Mouse (Mus musculus) limb, embryonic 13.5 days (tissue): ENCODE data around the gene Col4a1. TPM values are rescaled to one million over a fixed set of nuclear protein-coding genes. Genes with fewer than 3 reads are reported as not detected.

Experiments
- ATAC-seq: fragments of 200-750 bp; cut with Nextera tagmentation; 2 replicates; pipeline ENCODE4 v1.8.0; 2017; ENCODE audit warnings: low read depth, moderate number of reproducible peaks, moderate TSS enrichment; ENCODE audit not compliant: low FRiP score
- H3K27ac ChIP-seq: fragments of 300-500 bp; sonication (generic); 2 replicates; pipeline ENCODE4 v1.5.1; 2015; ENCODE audit warnings: inconsistent platforms, mild to moderate bottlenecking, moderate library complexity
- H3K27me3 ChIP-seq: fragments of 300-500 bp; sonication (generic); 2 replicates; pipeline ENCODE4 v1.6.1; 2015; ENCODE audit warnings: mild to moderate bottlenecking, inconsistent platforms
- H3K36me3 ChIP-seq: fragments of 300-500 bp; sonication (generic); 2 replicates; pipeline ENCODE4 v1.6.1; 2015; ENCODE audit warnings: inconsistent platforms, mild to moderate bottlenecking, moderate library complexity
- H3K4me1 ChIP-seq: fragments of 300-500 bp; sonication (generic); 2 replicates; pipeline ENCODE4 v1.6.1; 2015; ENCODE audit warnings: inconsistent platforms
- H3K4me2 ChIP-seq: fragments of 300-500 bp; sonication (generic); replicated peaks from 2 replicates; pipeline ENCODE4 v1.6.1; 2015; ENCODE audit warnings: inconsistent platforms, mild to moderate bottlenecking, moderate library complexity
- H3K4me3 ChIP-seq: fragments of 300-500 bp; sonication (generic); 2 replicates; pipeline ENCODE4 v1.5.1; 2015; ENCODE audit warnings: moderate library complexity, mild to moderate bottlenecking, inconsistent platforms
- H3K9ac ChIP-seq: fragments of 300-500 bp; sonication (generic); 2 replicates; pipeline ENCODE4 v1.6.1; 2015; ENCODE audit warnings: mild to moderate bottlenecking, inconsistent platforms
- H3K9me3 ChIP-seq: fragments of 300-500 bp; sonication (generic); 2 replicates; pipeline ENCODE4 v1.6.1; 2016; ENCODE audit warnings: inconsistent platforms
- WGBS: fragments of 180-500 bp; shearing (Covaris S2); methylation state at CpG from one replicate; pipeline ENCODE4 v1.1.7; 2015; 5-methylcytosine and 5-hydroxymethylcytosine counted together
- polyA plus RNA-seq: library from polyadenylated mRNA; unstranded; fragments of >200 nt; fragmentation: Nextera tagmentation; extraction: Ambion mirVana; gene quantifications from 2 replicates; pipeline ENCODE4 v1.2.1, GENCODE M21; 2015

The Col4a1 gene
- polyA plus RNA-seq, 1 experiment from 2014 or later, result 115 TPM

DNA sequence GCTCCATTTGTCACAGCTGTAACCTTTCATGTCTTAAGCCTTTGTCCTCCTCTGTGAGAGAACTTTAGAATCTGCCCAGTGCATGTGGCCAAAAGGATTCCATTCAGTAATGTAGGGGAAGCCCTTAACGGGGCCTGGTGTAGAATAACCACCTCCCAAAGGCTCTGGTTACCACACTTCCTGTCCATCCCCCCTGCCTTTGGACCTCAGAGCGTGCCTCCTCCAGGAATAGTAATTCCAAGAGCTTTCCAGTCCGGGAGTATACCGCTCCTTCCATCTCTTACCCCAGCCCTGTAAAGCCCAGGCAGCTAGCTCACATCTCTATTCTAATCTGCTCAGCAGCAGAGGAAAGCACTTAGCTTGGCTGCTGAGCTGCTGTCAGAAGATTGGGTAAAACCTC lies 14.7 kb upstream of the Col4a1 start:
- WGBS, result 28% methylated on average over 4 of the region's 4 CpGs
- peak; percentile 82 for ATAC-seq
- Histone ChIP-seq H3K36me3 (no peaks in the 10 kb centered on the region), H3K4me3 (no peak overlapping the region), H3K27me3 (no peaks in the 10 kb centered on the region), H3K9ac (no peak overlapping the region), H3K27ac (peak overlapping the region; percentile 52; the same call in 1 of the 2 replicates), H3K4me1 (peaks cover 32% of the 10 kb centered on the region), H3K9me3 (no peaks in the 10 kb centered on the region), H3K4me2 (no peak overlapping the region)

DNA sequence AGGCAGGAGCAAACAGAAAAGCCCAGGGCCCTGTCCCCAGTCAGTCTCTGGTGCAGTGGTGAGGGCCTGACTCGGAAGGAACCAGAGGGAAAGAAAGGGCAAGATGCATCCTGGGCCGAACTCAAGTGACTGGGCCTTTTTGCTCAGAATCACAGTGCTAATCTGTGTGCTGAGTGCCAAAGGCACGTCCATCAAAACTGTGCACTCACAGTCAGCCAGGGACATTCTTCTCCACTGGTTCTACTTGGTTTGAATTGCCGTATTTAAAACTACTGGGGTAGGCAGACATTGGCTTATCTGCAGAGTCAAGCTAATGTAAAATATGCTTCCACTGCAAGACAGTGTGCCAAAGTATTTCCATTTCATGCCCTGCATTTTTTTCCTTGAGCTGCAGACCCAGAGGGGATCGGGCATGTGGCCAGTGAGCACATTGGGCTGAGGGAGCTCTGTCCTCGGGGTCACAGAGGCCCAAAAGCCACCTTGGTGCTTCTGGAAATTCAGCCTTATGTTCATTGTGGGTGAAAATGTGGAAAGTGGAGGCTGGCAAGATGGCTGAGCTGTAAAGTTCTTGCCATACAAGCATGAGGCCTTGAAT lies 12.3 kb upstream of the Col4a1 start:
- no peaks in the 10 kb centered on the region for H3K9me3 ChIP-seq
- no peak overlapping the region for H3K4me2 ChIP-seq
- H3K4me3 ChIP-seq, result no peak overlapping the region
- peaks cover 32% of the 10 kb centered on the region for H3K4me1 ChIP-seq
- H3K27ac ChIP-seq, result no peak overlapping the region
- H3K36me3 ChIP-seq, result no peaks in the 10 kb centered on the region
- ATAC-seq, result no peak
- 82% methylated on average over 6 of the region's 6 CpGs for WGBS
- no peak overlapping the region for H3K9ac ChIP-seq
- no peaks in the 10 kb centered on the region for H3K27me3 ChIP-seq

DNA sequence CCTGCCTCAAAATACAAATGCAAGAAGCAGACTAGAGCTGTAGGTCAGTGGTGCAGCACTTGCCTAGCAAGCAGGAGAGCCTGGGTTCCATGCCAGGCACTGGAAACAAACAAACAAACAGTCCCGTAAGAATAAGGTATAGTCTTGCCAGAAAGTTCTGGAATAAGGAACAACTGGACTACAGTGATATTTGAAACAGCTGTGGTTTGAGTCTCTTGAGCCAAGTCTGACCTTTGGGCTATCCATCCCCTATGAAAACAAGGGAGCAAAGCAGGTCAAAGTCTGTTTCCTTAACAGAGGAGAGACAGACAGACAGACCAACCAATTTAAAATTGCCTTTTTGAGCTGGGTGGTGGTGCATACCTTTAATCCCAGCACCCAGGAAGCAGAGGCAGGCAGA lies 11.1 kb upstream of the Col4a1 start:
- no peak overlapping the region for H3K9ac ChIP-seq
- no peak overlapping the region for H3K4me3 ChIP-seq
- H3K4me1 ChIP-seq, result peaks cover 32% of the 10 kb centered on the region
- no peak for ATAC-seq
- no peaks in the 10 kb centered on the region for H3K9me3 ChIP-seq
- no peaks in the 10 kb centered on the region; the same call in 1 of the 2 replicates for H3K36me3 ChIP-seq
- H3K27ac ChIP-seq, result no peak overlapping the region
- WGBS, result 79% methylated on average over 1 of the region's 1 CpGs
- H3K27me3 ChIP-seq, result no peaks in the 10 kb centered on the region
- H3K4me2 ChIP-seq, result no peak overlapping the region

DNA sequence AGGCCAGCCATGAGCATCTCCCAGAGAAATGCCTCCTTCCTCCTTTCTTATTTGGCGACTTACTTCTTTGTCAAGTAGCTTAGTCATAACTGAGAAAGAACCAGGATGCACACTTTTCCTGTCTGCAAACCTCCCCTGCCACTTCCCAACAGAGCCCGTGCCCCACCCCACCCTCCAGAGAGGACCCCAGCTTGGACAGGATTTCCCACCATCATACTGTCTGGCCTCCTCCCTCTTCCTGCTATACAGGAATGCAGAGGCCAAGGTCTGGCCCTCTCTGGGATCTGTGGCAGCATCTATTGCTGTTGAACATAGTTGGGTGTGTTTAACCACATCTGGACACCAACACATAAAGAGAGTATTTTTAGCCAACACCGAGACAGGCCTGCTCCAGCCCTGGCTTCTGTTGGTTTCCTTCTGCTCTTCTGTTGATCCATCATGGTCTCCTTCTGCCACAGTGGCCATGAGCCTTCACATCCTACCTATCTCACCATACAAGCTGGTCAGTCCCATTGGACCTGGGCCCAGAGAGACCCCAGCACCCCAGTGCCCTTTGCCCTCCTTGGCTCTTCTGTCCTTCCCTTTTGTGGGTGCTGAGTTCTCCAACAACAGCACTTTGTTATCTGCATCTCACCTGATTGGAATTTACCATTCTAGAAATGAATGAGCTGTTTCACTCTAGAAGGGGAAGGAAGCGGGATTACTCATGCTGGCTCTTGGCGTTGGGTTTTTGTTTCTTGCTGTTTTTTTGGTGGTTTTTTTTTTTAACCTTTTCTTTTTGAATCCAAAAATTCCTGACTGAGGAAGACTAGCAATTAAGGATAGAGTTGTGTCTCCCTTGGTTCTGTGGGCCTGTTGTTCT lies 10.3 kb upstream of the Col4a1 start:
- H3K9ac ChIP-seq, result no peak overlapping the region
- H3K27me3 ChIP-seq, result no peaks in the 10 kb centered on the region
- H3K27ac ChIP-seq, result no peak overlapping the region
- ATAC-seq, result no peak
- no peaks in the 10 kb centered on the region for H3K9me3 ChIP-seq
- H3K4me3 ChIP-seq, result no peak overlapping the region
- no peak overlapping the region for H3K4me2 ChIP-seq
- WGBS, result 83% methylated on average over 5 of the region's 5 CpGs
- H3K4me1 ChIP-seq, result peaks cover 28% of the 10 kb centered on the region
- no peaks in the 10 kb centered on the region; the same call in none of the 2 replicates for H3K36me3 ChIP-seq

DNA sequence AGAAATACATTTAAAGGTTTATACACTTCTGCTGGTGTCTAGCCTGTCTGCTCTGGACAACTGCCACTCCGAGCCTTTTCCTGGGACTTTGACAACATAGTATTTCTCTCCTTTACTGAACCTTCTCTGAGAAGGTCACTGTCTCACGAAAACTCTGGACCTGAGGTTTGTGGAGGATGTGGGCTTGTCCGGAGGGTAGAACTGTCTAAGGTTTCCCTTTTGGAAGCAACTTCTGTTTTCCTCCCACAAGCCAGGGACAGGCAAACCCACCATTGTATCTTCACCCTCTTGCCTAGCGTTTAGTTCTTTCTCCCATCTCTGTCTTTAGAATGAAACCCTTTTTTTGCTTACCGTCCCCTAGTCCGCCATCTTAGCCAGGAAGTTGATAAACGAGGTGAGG lies 9.2 kb upstream of the Col4a1 start:
- no peak for ATAC-seq
- peaks cover 2% of the 10 kb centered on the region for H3K36me3 ChIP-seq
- H3K4me3 ChIP-seq, result no peak overlapping the region
- no peak overlapping the region; the same call in 1 of the 2 replicates for H3K27ac ChIP-seq
- H3K9ac ChIP-seq, result no peak overlapping the region
- WGBS, result 92% methylated on average over 7 of the region's 7 CpGs
- peaks cover 17% of the 10 kb centered on the region for H3K4me1 ChIP-seq
- no peaks in the 10 kb centered on the region for H3K27me3 ChIP-seq
- no peak overlapping the region for H3K4me2 ChIP-seq
- H3K9me3 ChIP-seq, result no peaks in the 10 kb centered on the region

DNA sequence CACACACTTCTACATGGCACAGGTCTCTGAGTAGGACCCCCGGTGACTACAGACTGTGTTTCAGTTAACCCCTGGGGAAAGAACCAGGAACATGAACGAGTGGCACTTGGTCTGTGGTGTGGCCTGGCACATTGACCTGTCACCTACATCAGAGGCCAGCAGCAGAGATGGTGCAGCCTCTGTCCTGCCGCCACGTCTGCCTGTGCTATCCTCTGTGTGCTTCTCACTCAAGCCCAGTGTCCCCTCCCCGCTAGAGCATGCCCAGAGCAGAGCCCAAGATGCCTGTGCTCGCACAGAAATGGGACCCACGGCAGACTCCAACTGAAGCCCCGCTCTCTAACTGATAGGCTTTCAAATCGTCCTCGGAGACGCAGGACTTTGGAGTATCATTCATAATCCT lies 6.8 kb upstream of the Col4a1 start:
- H3K9me3 ChIP-seq, result no peaks in the 10 kb centered on the region
- no peak overlapping the region for H3K27ac ChIP-seq
- H3K36me3 ChIP-seq, result peaks cover 3% of the 10 kb centered on the region
- H3K27me3 ChIP-seq, result no peaks in the 10 kb centered on the region
- H3K4me1 ChIP-seq, result peaks cover 5% of the 10 kb centered on the region; the same call in 1 of the 2 replicates
- WGBS, result 90% methylated on average over 11 of the region's 11 CpGs
- H3K4me3 ChIP-seq, result no peak overlapping the region
- H3K4me2 ChIP-seq, result no peak overlapping the region
- ATAC-seq, result no peak
- H3K9ac ChIP-seq, result no peak overlapping the region

DNA sequence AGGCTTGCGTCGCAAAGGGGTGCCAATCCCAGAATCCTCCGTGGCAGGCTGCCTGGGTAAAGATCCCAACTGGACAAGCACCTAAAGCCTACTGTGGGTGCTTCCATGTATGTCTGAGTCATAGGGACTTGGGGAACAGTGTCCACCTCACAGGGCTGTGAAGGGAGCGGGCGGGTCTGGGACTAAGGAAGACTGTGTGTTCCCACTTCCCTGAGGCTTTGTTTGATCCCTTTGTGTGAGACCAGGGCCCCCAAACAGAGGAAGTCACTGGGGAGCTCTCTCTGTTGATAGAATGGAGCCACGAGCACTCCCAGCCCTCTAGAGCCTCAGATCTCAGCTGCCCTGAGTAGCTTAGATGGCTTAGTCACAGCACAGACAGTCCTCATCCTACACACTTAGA lies 3.5 kb upstream of the Col4a1 start:
- 86% methylated on average over 6 of the region's 6 CpGs for WGBS
- Histone ChIP-seq H3K4me1 (peaks cover 27% of the 10 kb centered on the region), H3K27me3 (0 out of 2 replicates have a peak, but pooled peaks cover 2% of the 10 kb centered on the region), H3K9me3 (no peaks in the 10 kb centered on the region), H3K36me3 (peaks cover 3% of the 10 kb centered on the region), H3K4me3 (no peak overlapping the region), H3K27ac (no peak overlapping the region), H3K4me2 (no peak overlapping the region), H3K9ac (no peak overlapping the region)
- ATAC-seq, result no peak

DNA sequence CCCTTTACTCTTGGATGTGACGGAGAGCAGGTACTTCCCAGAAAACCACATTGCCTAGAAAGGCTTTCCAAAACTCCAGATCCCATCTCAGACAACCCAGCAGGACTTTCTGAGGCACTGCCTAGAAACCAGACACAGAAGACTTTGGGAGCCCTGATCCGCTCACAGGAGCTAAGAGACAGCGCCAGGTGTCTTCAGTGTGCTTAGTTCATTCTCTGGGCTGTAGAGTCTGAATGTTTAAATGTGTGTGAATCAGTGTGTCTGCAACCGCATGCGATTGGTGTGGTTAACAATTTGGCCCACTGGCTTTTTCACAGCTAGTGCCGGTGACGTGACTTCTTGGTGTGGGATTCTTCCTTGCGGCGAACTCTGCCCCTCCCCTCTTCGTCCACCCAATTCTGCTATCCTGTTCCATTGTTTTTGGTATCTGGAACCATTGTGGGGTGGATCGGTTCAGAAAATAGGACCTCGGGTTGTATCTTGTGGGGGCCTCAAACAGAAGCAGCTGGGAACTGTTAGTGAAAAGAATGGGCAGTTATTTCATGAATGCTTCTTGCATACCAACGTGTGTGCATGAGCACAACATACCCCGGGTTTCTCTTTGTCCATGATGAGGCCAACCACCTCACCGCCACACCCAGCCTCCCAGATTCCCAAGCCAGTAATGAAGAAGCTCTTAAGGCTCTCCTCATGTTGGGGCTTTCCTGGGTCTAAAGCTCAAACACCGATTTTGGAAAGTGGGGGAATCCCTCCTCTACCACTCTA lies 2.7 kb upstream of the Col4a1 start:
- Histone ChIP-seq H3K4me1 (peaks cover 34% of the 10 kb centered on the region), H3K27me3 (0 out of 2 replicates have a peak, but pooled peaks cover 4% of the 10 kb centered on the region), H3K4me2 (peak overlapping the region; percentile 93), H3K36me3 (peaks cover 3% of the 10 kb centered on the region), H3K4me3 (no peak overlapping the region), H3K9ac (no peak overlapping the region), H3K27ac (no peak overlapping the region), H3K9me3 (no peaks in the 10 kb centered on the region)
- WGBS, result 86% methylated on average over 16 of the region's 16 CpGs
- ATAC-seq, result no peak

DNA sequence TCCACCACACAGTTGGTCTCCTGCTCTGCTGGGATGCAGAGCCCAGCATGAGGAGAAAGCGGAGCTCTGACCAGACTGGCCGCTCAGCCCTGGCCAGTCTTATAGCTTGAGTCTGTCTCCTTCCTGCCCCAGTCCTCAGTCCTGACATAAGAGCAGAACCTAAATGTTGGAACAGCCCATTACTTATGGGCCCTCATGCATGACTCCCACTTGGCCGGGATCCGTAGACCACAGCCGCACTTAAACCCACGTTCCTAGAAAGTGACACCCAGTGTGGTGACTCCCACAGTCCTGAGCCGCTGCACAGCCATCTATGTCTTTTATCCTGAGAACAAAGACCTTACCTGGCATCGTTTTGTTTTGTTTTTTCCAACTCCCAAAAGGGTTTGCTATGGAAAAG lies 2.0 kb upstream of the Col4a1 start:
- Histone ChIP-seq H3K36me3 (peaks cover 3% of the 10 kb centered on the region), H3K4me2 (peak overlapping the region; percentile 93), H3K4me1 (peaks cover 41% of the 10 kb centered on the region), H3K9me3 (no peaks in the 10 kb centered on the region), H3K27ac (no peak overlapping the region), H3K4me3 (peak overlapping the region; percentile 77), H3K27me3 (0 out of 2 replicates have a peak, but pooled peaks cover 6% of the 10 kb centered on the region), H3K9ac (no peak overlapping the region)
- no peak for ATAC-seq
- 86% methylated on average over 8 of the region's 8 CpGs for WGBS

DNA sequence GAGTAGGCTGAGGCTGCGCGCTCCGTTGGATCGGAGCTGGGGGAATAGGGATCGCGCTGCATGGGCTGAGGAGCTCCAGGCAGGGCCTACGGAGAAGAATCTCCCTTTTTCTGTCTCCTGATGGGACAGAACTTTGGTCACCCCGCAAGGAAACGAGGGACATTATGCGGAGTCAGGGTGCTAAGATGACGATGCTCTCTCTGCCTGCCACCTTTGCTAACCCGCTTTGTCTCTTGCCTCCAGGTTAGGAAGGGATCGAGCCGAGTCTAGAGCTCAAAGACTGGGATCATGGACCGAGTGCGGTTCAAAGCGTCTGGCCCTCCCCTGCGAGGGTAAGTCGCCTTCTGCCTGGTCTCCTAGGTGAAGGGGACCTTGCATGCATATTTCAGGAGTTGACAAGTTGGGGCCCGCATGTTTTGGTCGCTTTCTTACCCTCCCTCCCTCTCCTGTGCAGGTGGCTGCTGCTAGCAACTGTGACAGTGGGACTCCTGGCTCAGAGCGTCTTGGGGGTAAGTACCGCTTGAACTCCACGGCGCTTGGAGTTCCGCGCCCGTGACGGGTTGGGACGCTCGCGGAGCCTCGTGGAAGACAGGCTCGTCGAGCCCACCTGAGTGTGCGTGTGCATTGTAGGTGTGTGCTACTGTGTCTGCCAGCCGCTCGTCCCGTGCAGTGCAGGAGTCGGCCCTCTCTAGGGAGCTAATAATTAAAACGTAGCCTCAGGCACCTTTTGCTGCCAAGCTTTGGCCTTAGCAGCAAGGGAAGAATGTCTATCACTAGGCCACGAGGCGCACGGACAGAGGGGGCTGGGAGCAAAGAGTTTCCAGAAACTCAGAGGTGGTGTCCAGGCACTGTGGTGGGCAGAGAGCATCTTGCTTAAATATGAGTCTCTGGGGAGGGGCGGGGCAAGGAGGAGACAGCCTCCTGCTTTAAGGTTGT lies 818 bp upstream of the Col4a1 start:
- Histone ChIP-seq H3K4me1 (peaks cover 44% of the 10 kb centered on the region), H3K9ac (peak overlapping the region; percentile 92)

More for the DNA sequence above, 818 bp upstream of the Col4a1 start:
- Histone ChIP-seq H3K4me3 (peak overlapping the region; percentile 77), H3K36me3 (peaks cover 3% of the 10 kb centered on the region; the same call in 1 of the 2 replicates), H3K9me3 (no peaks in the 10 kb centered on the region), H3K4me2 (peak overlapping the region; percentile 93), H3K27me3 (0 out of 2 replicates have a peak, but pooled peaks cover 6% of the 10 kb centered on the region), H3K27ac (peak overlapping the region; percentile 85; the same call in 1 of the 2 replicates)
- 0 out of 2 replicates have a peak, but pooled peaks have one; percentile 30 for ATAC-seq
- WGBS, result 3% methylated on average over 45 of the region's 45 CpGs
